Mouse (Mus musculus): ENCODE data around the gene Paxbp1.
A peak's percentile ranks its signal among the peaks of the same experiment; 100 is the strongest.
"Not testable (repeated sequence)": the region's sequence is repeated elsewhere in the genome, so short reads cannot be mapped to it uniquely, and the experiment has no call there.

Paxbp1 gene

GRCm38 (mm10) chr16:91044270-91045182 is at the start of gene Paxbp1:
Paxbp1 (minus strand) TSS chr16:91044543.
- peak; percentile 98 for DNase-seq

- no peak for DNase-seq
These were observed 42.4 kb upstream of the Paxbp1 start for GRCm38 (mm10) chr16:91086642-91087306.

GRCm38 (mm10) chr16:91085239-91085825 is 41.0 kb upstream of the Paxbp1 start:
- no peak for DNase-seq

GRCm38 (mm10) chr16:91084307-91085238 is 40.2 kb upstream of the Paxbp1 start:
- DNase-seq, result peak; percentile 32

- DNase-seq, result no peak
These were observed 38.8 kb upstream of the Paxbp1 start for GRCm38 (mm10) chr16:91083002-91083646.

- peak; percentile 53 for DNase-seq
These were observed 37.2 kb upstream of the Paxbp1 start for GRCm38 (mm10) chr16:91081508-91081907.

- no peak for DNase-seq
These were observed 31.8 kb upstream of the Paxbp1 start for GRCm38 (mm10) chr16:91076180-91076579.

- DNase-seq, result not testable (repeated sequence)
These were observed 31.1 kb upstream of the Paxbp1 start for GRCm38 (mm10) chr16:91075423-91075822.

GRCm38 (mm10) chr16:91073163-91073892 is 29.0 kb upstream of the Paxbp1 start:
- DNase-seq, result peak; percentile 88

- no peak for DNase-seq
These were observed 27.9 kb upstream of the Paxbp1 start for GRCm38 (mm10) chr16:91072256-91072655.

- DNase-seq, result no peak
These were observed 24.6 kb upstream of the Paxbp1 start for GRCm38 (mm10) chr16:91068969-91069368.

- no peak for DNase-seq
These were observed 22.8 kb upstream of the Paxbp1 start for GRCm38 (mm10) chr16:91067122-91067521.

- DNase-seq, result no peak
These were observed 20.4 kb upstream of the Paxbp1 start for GRCm38 (mm10) chr16:91064583-91065365.

GRCm38 (mm10) chr16:91063786-91064185 is 19.4 kb upstream of the Paxbp1 start:
- DNase-seq, result no peak

GRCm38 (mm10) chr16:91061531-91062318 is 17.4 kb upstream of the Paxbp1 start:
- DNase-seq, result no peak

GRCm38 (mm10) chr16:91057741-91058140 is 13.4 kb upstream of the Paxbp1 start:
- no peak for DNase-seq

GRCm38 (mm10) chr16:91057261-91057660 is 12.9 kb upstream of the Paxbp1 start:
- DNase-seq, result no peak

- DNase-seq, result peak; percentile 40
These were observed 11.9 kb upstream of the Paxbp1 start for GRCm38 (mm10) chr16:91056043-91056821.

GRCm38 (mm10) chr16:91055150-91055549 is 10.8 kb upstream of the Paxbp1 start:
- DNase-seq, result peak; percentile 28

Measured in kidney, adult 18-20 months (tissue).